In the genomic region with DNA sequence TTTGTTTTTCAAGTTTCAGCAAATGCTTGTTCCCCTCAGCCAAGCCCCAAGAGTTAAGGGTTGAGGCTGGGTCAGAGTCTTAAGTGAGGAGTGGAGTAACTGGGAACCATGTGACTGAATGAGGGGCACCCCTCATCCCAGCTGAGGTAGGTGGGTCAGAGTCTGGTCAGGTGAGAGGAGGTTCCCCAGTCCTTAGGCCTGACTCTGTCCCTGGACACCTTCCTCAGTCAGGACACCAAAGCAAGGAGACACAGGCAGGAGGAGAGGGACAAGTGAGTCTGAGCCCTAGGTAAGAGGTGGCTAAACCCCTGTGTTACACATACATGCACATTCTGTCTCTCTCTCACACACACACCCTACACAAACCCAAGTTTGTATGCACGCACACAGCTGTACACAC, we compare ENCODE assay signal across 16 mouse cellular contexts. TPM values are rescaled to one million over a fixed set of nuclear protein-coding genes. Genes with fewer than 3 reads are reported as not detected.
A peak's percentile ranks its signal among the peaks of the same experiment; 100 is the strongest.
DNase-seq lines count a peak whose midpoint lies in the region; ATAC-seq and TF ChIP-seq lines count a peak whose summit lies in the region.
"Had no signal": no experiment of that assay in that cellular context is flagged by ENCODE, and none has a peak within 500 bp of the region (broad histone marks: within the 10 kb centered on the region; RNA-seq: fewer than 3 reads in every experiment).

No protein-coding gene starts in this region.

- H3K4me2 ChIP-seq in embryonic facial prominence, embryonic 12.5 days (replicated peaks): no peak overlapping the region
- no peak overlapping the region for H3K4me2 ChIP-seq in liver, embryonic 13.5 days
- H3K4me2 ChIP-seq in liver, embryonic 11.5 days: no peak overlapping the region
- H3K4me2 ChIP-seq in hindbrain, postnatal 0 days (ENCODE audit: low read depth, low read length): no peak overlapping the region
- no peak overlapping the region for H3K4me2 ChIP-seq in midbrain, postnatal 0 days (ENCODE audit: low read depth, low read length, poor library complexity, severe bottlenecking)

- peaks cover 16% of the 10 kb centered on the region for H3K4me1 ChIP-seq in embryonic facial prominence, embryonic 12.5 days
- H3K4me1 ChIP-seq in embryonic facial prominence, embryonic 10.5 days: peaks cover 23% of the 10 kb centered on the region
- peaks cover 50% of the 10 kb centered on the region for H3K4me1 ChIP-seq in liver, embryonic 13.5 days (replicated peaks)
- H3K4me1 ChIP-seq in liver, embryonic 11.5 days (replicated peaks; ENCODE audit: control insufficient read depth, insufficient read depth, low read length): peaks cover 29% of the 10 kb centered on the region
- no peaks in the 10 kb centered on the region for H3K4me1 ChIP-seq in hindbrain, postnatal 0 days (ENCODE audit: insufficient read depth, low read length)
- H3K4me1 ChIP-seq in midbrain, postnatal 0 days (ENCODE audit: insufficient read depth, low read length): 0 out of 2 replicates have a peak, but pooled peaks cover 4% of the 10 kb centered on the region

- no peak for DNase-seq in embryonic facial prominence, embryonic 10.5 days (ENCODE audit: low spot score)
- DNase-seq in liver, embryonic 13.5 days: no peak
- no peak for DNase-seq in liver, embryonic 11.5 days (ENCODE audit: low spot score)
- DNase-seq in hindbrain, postnatal 0 days (ENCODE audit: low spot score): no peak
- no peak for DNase-seq in midbrain, postnatal 0 days (ENCODE audit: low spot score)
- no peak for DNase-seq in ovary, adult 18-20 months (ENCODE audit: low spot score)
- DNase-seq in kidney, postnatal 25 days: no peak
- DNase-seq: adrenal gland, adult 8-10 months; cerebellum, adult 18-20 months; heart, adult 2 months; kidney, adult 11 months had no signal

- peaks cover 58% of the 10 kb centered on the region for H3K36me3 ChIP-seq in embryonic facial prominence, embryonic 12.5 days
- peaks cover 65% of the 10 kb centered on the region for H3K36me3 ChIP-seq in embryonic facial prominence, embryonic 10.5 days (replicated peaks)
- H3K36me3 ChIP-seq in liver, embryonic 13.5 days: peaks cover 66% of the 10 kb centered on the region
- peaks cover 25% of the 10 kb centered on the region for H3K36me3 ChIP-seq in liver, embryonic 11.5 days (ENCODE audit: control insufficient read depth, insufficient read depth, low read length)
- H3K36me3 ChIP-seq in hindbrain, postnatal 0 days (ENCODE audit: insufficient read depth, low read length): peaks cover 44% of the 10 kb centered on the region
- peaks cover 38% of the 10 kb centered on the region for H3K36me3 ChIP-seq in midbrain, postnatal 0 days (ENCODE audit: insufficient read depth, low read length)

- 100% methylated on average over 1 of the region's 1 CpGs for WGBS in embryonic facial prominence, embryonic 12.5 days
- 79% methylated on average over 1 of the region's 1 CpGs for WGBS in embryonic facial prominence, embryonic 10.5 days
- WGBS in liver, embryonic 13.5 days (ENCODE audit: insufficient replicate concordance): 76% methylated on average over 1 of the region's 1 CpGs
- 75% methylated on average over 1 of the region's 1 CpGs for WGBS in liver, embryonic 11.5 days
- 95% methylated on average over 1 of the region's 1 CpGs for WGBS in hindbrain, postnatal 0 days
- WGBS in midbrain, postnatal 0 days: 90% methylated on average over 1 of the region's 1 CpGs

- H3K27me3 ChIP-seq in embryonic facial prominence, embryonic 12.5 days: no peaks in the 10 kb centered on the region
- no peaks in the 10 kb centered on the region for H3K27me3 ChIP-seq in embryonic facial prominence, embryonic 10.5 days (replicated peaks; ENCODE audit: low read depth, poor library complexity, severe bottlenecking)
- H3K27me3 ChIP-seq in liver, embryonic 13.5 days: no peaks in the 10 kb centered on the region
- no peaks in the 10 kb centered on the region for H3K27me3 ChIP-seq in liver, embryonic 11.5 days (replicated peaks; ENCODE audit: control insufficient read depth, insufficient read depth, low read length)
- no peaks in the 10 kb centered on the region for H3K27me3 ChIP-seq in hindbrain, postnatal 0 days (ENCODE audit: insufficient read depth, low read length)
- H3K27me3 ChIP-seq in midbrain, postnatal 0 days (ENCODE audit: insufficient read depth, low read length): no peaks in the 10 kb centered on the region
- H3K27me3 ChIP-seq: embryonic facial prominence, embryonic 15.5 days; heart, embryonic 15.5 days had no signal

- H3K27ac ChIP-seq in embryonic facial prominence, embryonic 12.5 days: 0 out of 2 replicates have a peak overlapping the region, but pooled peaks have one; percentile 17
- no peak overlapping the region for H3K27ac ChIP-seq in embryonic facial prominence, embryonic 10.5 days (replicated peaks)
- peak overlapping the region; percentile 15 for H3K27ac ChIP-seq in liver, embryonic 13.5 days
- H3K27ac ChIP-seq in liver, embryonic 11.5 days (ENCODE audit: low read depth, low read length): no peak overlapping the region
- peak overlapping the region; percentile 84 for H3K27ac ChIP-seq in hindbrain, postnatal 0 days
- H3K27ac ChIP-seq in midbrain, postnatal 0 days (ENCODE audit: low read depth, low read length): peak overlapping the region; percentile 84
- H3K27ac ChIP-seq: heart, embryonic 15.5 days had no signal

- no peak for ATAC-seq in embryonic facial prominence, embryonic 12.5 days (ENCODE audit: insufficient number of reproducible peaks, insufficient read depth, low FRiP score, low TSS enrichment)
- ATAC-seq in liver, embryonic 13.5 days (ENCODE audit: low read depth): no peak
- no peak for ATAC-seq in liver, embryonic 11.5 days (replicated peaks; ENCODE audit: low FRiP score)
- ATAC-seq in hindbrain, postnatal 0 days: no peak
- no peak for ATAC-seq in midbrain, postnatal 0 days (ENCODE audit: low FRiP score)

- no peak for TF ChIP-seq CTCF in hindbrain, postnatal 0 days (IDR thresholded peaks at IDR 0.05; ENCODE audit: low read depth)
- no peak for TF ChIP-seq CTCF in midbrain, postnatal 0 days (IDR thresholded peaks at IDR 0.05)

- no peak overlapping the region for H3K4me3 ChIP-seq in embryonic facial prominence, embryonic 12.5 days
- H3K4me3 ChIP-seq in embryonic facial prominence, embryonic 10.5 days: no peak overlapping the region
- H3K4me3 ChIP-seq in liver, embryonic 13.5 days (replicated peaks): no peak overlapping the region
- no peak overlapping the region for H3K4me3 ChIP-seq in liver, embryonic 11.5 days (ENCODE audit: low read depth, low read length)
- no peak overlapping the region for H3K4me3 ChIP-seq in hindbrain, postnatal 0 days (ENCODE audit: low read length)
- no peak overlapping the region for H3K4me3 ChIP-seq in midbrain, postnatal 0 days (ENCODE audit: low read depth, low read length)
- H3K4me3 ChIP-seq: heart, adult 2 months; left cerebral cortex, adult 2 months had no signal

- H3K9me3 ChIP-seq in embryonic facial prominence, embryonic 12.5 days: no peaks in the 10 kb centered on the region
- H3K9me3 ChIP-seq in embryonic facial prominence, embryonic 10.5 days: no peaks in the 10 kb centered on the region
- no peaks in the 10 kb centered on the region for H3K9me3 ChIP-seq in liver, embryonic 13.5 days (replicated peaks)
- H3K9me3 ChIP-seq in liver, embryonic 11.5 days (ENCODE audit: control insufficient read depth, low read length): no peaks in the 10 kb centered on the region
- H3K9me3 ChIP-seq in hindbrain, postnatal 0 days (ENCODE audit: low read length): no peaks in the 10 kb centered on the region
- H3K9me3 ChIP-seq in midbrain, postnatal 0 days (ENCODE audit: low read length): no peaks in the 10 kb centered on the region
- H3K9me3 ChIP-seq: embryonic facial prominence, embryonic 15.5 days; heart, embryonic 15.5 days; limb, embryonic 10.5 days had no signal

- no peak overlapping the region for H3K9ac ChIP-seq in embryonic facial prominence, embryonic 12.5 days
- H3K9ac ChIP-seq in liver, embryonic 13.5 days: no peak overlapping the region
- H3K9ac ChIP-seq in liver, embryonic 11.5 days (ENCODE audit: low read depth, low read length): no peak overlapping the region
- no peak overlapping the region for H3K9ac ChIP-seq in hindbrain, postnatal 0 days (replicated peaks; ENCODE audit: low read length)
- no peak overlapping the region for H3K9ac ChIP-seq in midbrain, postnatal 0 days (replicated peaks; ENCODE audit: low read length, poor library complexity, severe bottlenecking)
- H3K9ac ChIP-seq: embryonic facial prominence, embryonic 15.5 days; heart, embryonic 15.5 days had no signal

RNA-seq across cellular contexts. Expression of a gene that starts 1.0 kb away (rescaled TPM):
- polyA plus RNA-seq in embryonic facial prominence, embryonic 12.5 days (2016; fragmentation: Nextera tagmentation; extraction: Ambion mirVana): 333 and 352 TPM in 2 replicates
- 467 and 485 TPM in 2 replicates for polyA plus RNA-seq in embryonic facial prominence, embryonic 10.5 days (2016; fragmentation: Nextera tagmentation; extraction: Ambion mirVana)
- polyA plus RNA-seq in liver, embryonic 13.5 days (2015; fragmentation: Nextera tagmentation; extraction: Ambion mirVana): 270 and 280 TPM in 2 replicates
- 409 and 425 TPM in 2 replicates for polyA plus RNA-seq in liver, embryonic 11.5 days (2014; fragmentation: Nextera tagmentation; extraction: Ambion mirVana)
- total RNA-seq in hindbrain, postnatal 0 days (2014; rRNA removed): 86.2 and 118 TPM in 2 replicates
- 256 and 272 TPM in 2 replicates for polyA plus RNA-seq in hindbrain, postnatal 0 days (2015; fragmentation: Nextera tagmentation; extraction: Ambion mirVana)
- 89.6 and 102 TPM in 2 replicates for total RNA-seq in midbrain, postnatal 0 days (2014; rRNA removed)
- 230 and 241 TPM in 2 replicates for polyA plus RNA-seq in midbrain, postnatal 0 days (2015; fragmentation: Nextera tagmentation; extraction: Ambion mirVana)

RNA-seq across cellular contexts. Expression of a gene that starts 6.9 kb away (rescaled TPM):
- 26.5 and 28.1 TPM in 2 replicates for polyA plus RNA-seq in embryonic facial prominence, embryonic 12.5 days (2016; fragmentation: Nextera tagmentation; extraction: Ambion mirVana)
- polyA plus RNA-seq in embryonic facial prominence, embryonic 10.5 days (2016; fragmentation: Nextera tagmentation; extraction: Ambion mirVana): 25.8 and 27.3 TPM in 2 replicates
- 12.6 and 13.9 TPM in 2 replicates for polyA plus RNA-seq in liver, embryonic 13.5 days (2015; fragmentation: Nextera tagmentation; extraction: Ambion mirVana)
- polyA plus RNA-seq in liver, embryonic 11.5 days (2014; fragmentation: Nextera tagmentation; extraction: Ambion mirVana): 22.5 and 23.3 TPM in 2 replicates
- 27.7 and 33.4 TPM in 2 replicates for total RNA-seq in hindbrain, postnatal 0 days (2014; rRNA removed)
- polyA plus RNA-seq in hindbrain, postnatal 0 days (2015; fragmentation: Nextera tagmentation; extraction: Ambion mirVana): 20.8 and 22.1 TPM in 2 replicates
- 30.5 and 33.4 TPM in 2 replicates for total RNA-seq in midbrain, postnatal 0 days (2014; rRNA removed)
- polyA plus RNA-seq in midbrain, postnatal 0 days (2015; fragmentation: Nextera tagmentation; extraction: Ambion mirVana): 24.4 and 26.1 TPM in 2 replicates

RNA-seq across cellular contexts. Expression of a gene that starts 13.5 kb away (rescaled TPM):
- polyA plus RNA-seq in embryonic facial prominence, embryonic 12.5 days (2016; fragmentation: Nextera tagmentation; extraction: Ambion mirVana): 20.4 and 22.9 TPM in 2 replicates
- polyA plus RNA-seq in embryonic facial prominence, embryonic 10.5 days (2016; fragmentation: Nextera tagmentation; extraction: Ambion mirVana): 13.1 and 14.3 TPM in 2 replicates
- 28.4 and 30.0 TPM in 2 replicates for polyA plus RNA-seq in liver, embryonic 13.5 days (2015; fragmentation: Nextera tagmentation; extraction: Ambion mirVana)
- polyA plus RNA-seq in liver, embryonic 11.5 days (2014; fragmentation: Nextera tagmentation; extraction: Ambion mirVana): 6.0 and 7.4 TPM in 2 replicates
- total RNA-seq in hindbrain, postnatal 0 days (2014; rRNA removed): 36.0 and 54.9 TPM in 2 replicates
- 25.0 TPM in 2 replicates for polyA plus RNA-seq in hindbrain, postnatal 0 days (2015; fragmentation: Nextera tagmentation; extraction: Ambion mirVana)
- total RNA-seq in midbrain, postnatal 0 days (2014; rRNA removed): 31.1 and 48.7 TPM in 2 replicates
- 30.3 and 32.3 TPM in 2 replicates for polyA plus RNA-seq in midbrain, postnatal 0 days (2015; fragmentation: Nextera tagmentation; extraction: Ambion mirVana)

RNA-seq across cellular contexts. Expression of a gene that starts 22.2 kb away (rescaled TPM):
- 20.4 and 20.8 TPM in 2 replicates for polyA plus RNA-seq in embryonic facial prominence, embryonic 12.5 days (2016; fragmentation: Nextera tagmentation; extraction: Ambion mirVana)
- polyA plus RNA-seq in embryonic facial prominence, embryonic 10.5 days (2016; fragmentation: Nextera tagmentation; extraction: Ambion mirVana): 25.3 and 26.0 TPM in 2 replicates
- 10.3 and 11.8 TPM in 2 replicates for polyA plus RNA-seq in liver, embryonic 13.5 days (2015; fragmentation: Nextera tagmentation; extraction: Ambion mirVana)
- polyA plus RNA-seq in liver, embryonic 11.5 days (2014; fragmentation: Nextera tagmentation; extraction: Ambion mirVana): 18.2 and 18.6 TPM in 2 replicates
- 10.5 and 13.1 TPM in 2 replicates for total RNA-seq in hindbrain, postnatal 0 days (2014; rRNA removed)
- 14.2 and 14.5 TPM in 2 replicates for polyA plus RNA-seq in hindbrain, postnatal 0 days (2015; fragmentation: Nextera tagmentation; extraction: Ambion mirVana)
- total RNA-seq in midbrain, postnatal 0 days (2014; rRNA removed): 15.0 and 18.2 TPM in 2 replicates
- polyA plus RNA-seq in midbrain, postnatal 0 days (2015; fragmentation: Nextera tagmentation; extraction: Ambion mirVana): 14.2 and 14.3 TPM in 2 replicates

RNA-seq across cellular contexts. Expression of a gene that starts 26.3 kb away (rescaled TPM):
- 7.8 and 9.1 TPM in 2 replicates for polyA plus RNA-seq in embryonic facial prominence, embryonic 12.5 days (2016; fragmentation: Nextera tagmentation; extraction: Ambion mirVana)
- polyA plus RNA-seq in embryonic facial prominence, embryonic 10.5 days (2016; fragmentation: Nextera tagmentation; extraction: Ambion mirVana): 4.8 and 6.6 TPM in 2 replicates
- 0.30 and 0.37 TPM in 2 replicates for polyA plus RNA-seq in liver, embryonic 13.5 days (2015; fragmentation: Nextera tagmentation; extraction: Ambion mirVana)
- polyA plus RNA-seq in liver, embryonic 11.5 days (2014; fragmentation: Nextera tagmentation; extraction: Ambion mirVana): 2.0 and 2.4 TPM in 2 replicates
- total RNA-seq in hindbrain, postnatal 0 days (2014; rRNA removed): 40.4 and 41.8 TPM in 2 replicates
- polyA plus RNA-seq in hindbrain, postnatal 0 days (2015; fragmentation: Nextera tagmentation; extraction: Ambion mirVana): 6.6 TPM in 2 replicates
- total RNA-seq in midbrain, postnatal 0 days (2014; rRNA removed): 40.2 and 54.6 TPM in 2 replicates
- polyA plus RNA-seq in midbrain, postnatal 0 days (2015; fragmentation: Nextera tagmentation; extraction: Ambion mirVana): 6.3 and 7.9 TPM in 2 replicates

Comparison
In these comparisons a context has a peak if more than half of its experiments do, and no peak if none do; other contexts are left out.
1. H3K27ac ChIP-seq: peak in embryonic facial prominence, embryonic 12.5 days (single experiment), liver, embryonic 13.5 days (single experiment), hindbrain, postnatal 0 days (single experiment) and midbrain, postnatal 0 days (single experiment); none in embryonic facial prominence, embryonic 10.5 days (single experiment) and liver, embryonic 11.5 days (single experiment).